Mouse (Mus musculus) large intestine, adult 2 months (tissue): ENCODE measurements around the gene Psmd12. TPM values are rescaled to one million over a fixed set of nuclear protein-coding genes. Genes with fewer than 3 reads are reported as not detected.

ENCODE experiments used
- DNase-seq: peaks from one replicate; pipeline ENCODE4 v3.0.0-alpha.2; 2012; ENCODE audit warnings: low read depth, low spot score
- WGBS: fragments of 180-500 bp; shearing (Covaris S2); methylation state at CpG from one replicate; pipeline ENCODE4 v1.1.7; 2018; 5-methylcytosine and 5-hydroxymethylcytosine counted together
- polyA plus RNA-seq: library from polyadenylated mRNA; depleted of rRNA; stranded (reverse); fragments of >200 nt; gene quantifications from 2 replicates; pipeline ENCODE4 v1.2.3, GENCODE M21; 2012

The Psmd12 gene
- polyA plus RNA-seq, 1 experiment = 13.8 TPM

GRCm38 (mm10) chr11:107458286-107458685 lies 21.0 kb upstream of the Psmd12 start:
- no peak for DNase-seq
- WGBS = 74% methylated on average over 12 of the region's 12 CpGs

GRCm38 (mm10) chr11:107458986-107459385 lies 20.3 kb upstream of the Psmd12 start:
- no peak for DNase-seq
- 68% methylated on average over 7 of the region's 7 CpGs for WGBS

GRCm38 (mm10) chr11:107459828-107460227 lies 19.5 kb upstream of the Psmd12 start:
- 84% methylated on average over 7 of the region's 7 CpGs for WGBS
- no peak for DNase-seq

GRCm38 (mm10) chr11:107462478-107462877 lies 16.8 kb upstream of the Psmd12 start:
- 92% methylated on average over 3 of the region's 3 CpGs for WGBS
- no peak for DNase-seq

GRCm38 (mm10) chr11:107463251-107463681 lies 16.0 kb upstream of the Psmd12 start:
- no peak for DNase-seq
- WGBS = 69% methylated on average over 12 of the region's 12 CpGs

- DNase-seq = no peak
- WGBS = 73% methylated on average over 6 of the region's 6 CpGs
These were observed 15.1 kb upstream of the Psmd12 start for GRCm38 (mm10) chr11:107464141-107464540.

GRCm38 (mm10) chr11:107465041-107465440 lies 14.2 kb upstream of the Psmd12 start:
- 87% methylated on average over 4 of the region's 4 CpGs for WGBS
- DNase-seq = no peak

GRCm38 (mm10) chr11:107465969-107466368 lies 13.3 kb upstream of the Psmd12 start:
- no peak for DNase-seq
- WGBS = 17% methylated on average over 1 of the region's 1 CpGs

- DNase-seq = no peak
- WGBS = 49% methylated on average over 6 of the region's 6 CpGs
These were observed 12.5 kb upstream of the Psmd12 start for GRCm38 (mm10) chr11:107466611-107467391.

GRCm38 (mm10) chr11:107468252-107469030 lies 10.8 kb upstream of the Psmd12 start:
- DNase-seq = no peak
- WGBS = 30% methylated on average over 16 of the region's 16 CpGs

GRCm38 (mm10) chr11:107469031-107469522 lies 10.2 kb upstream of the Psmd12 start:
- under 1% methylated on average over 38 of the region's 38 CpGs for WGBS
- DNase-seq = no peak

- no peak for DNase-seq
- WGBS = under 1% methylated on average over 59 of the region's 59 CpGs
These were observed 9.5 kb upstream of the Psmd12 start for GRCm38 (mm10) chr11:107469523-107470371.

GRCm38 (mm10) chr11:107470521-107471041 lies 8.7 kb upstream of the Psmd12 start, which contains the start of gene Pitpnc1:
Gene Pitpnc1 (minus strand): TSS chr11:107470699.
- under 1% methylated on average over 37 of the region's 37 CpGs for WGBS
- DNase-seq = no peak

GRCm38 (mm10) chr11:107471071-107471720 lies 8.1 kb upstream of the Psmd12 start:
- WGBS = 10% methylated on average over 11 of the region's 11 CpGs
- DNase-seq = no peak

- DNase-seq = no peak
- WGBS = 92% methylated on average over 3 of the region's 3 CpGs
These were observed 7.0 kb upstream of the Psmd12 start for GRCm38 (mm10) chr11:107472304-107472703.

- WGBS = 21% methylated on average over 8 of the region's 8 CpGs
- no peak for DNase-seq
These were observed 6.0 kb upstream of the Psmd12 start for GRCm38 (mm10) chr11:107473137-107473820.

- no peak for DNase-seq
- WGBS = under 1% methylated on average over 10 of the region's 10 CpGs
These were observed 549 bp downstream of the Psmd12 start for GRCm38 (mm10) chr11:107479862-107480203.

GRCm38 (mm10) chr11:107484341-107484740 lies 5.1 kb downstream of the Psmd12 start:
- 81% methylated on average over 3 of the region's 3 CpGs for WGBS
- DNase-seq = no peak
